Mouse (Mus musculus) liver, adult 2 months (tissue): ENCODE results near the gene Gm49661. TPM values are rescaled to one million over a fixed set of nuclear protein-coding genes. Genes with fewer than 3 reads are reported as not detected.

Experiments used
- DNase-seq: peaks from one replicate; pipeline ENCODE4 v3.0.0-alpha.2; 2011; ENCODE audit warnings: low read depth, low spot score; ENCODE audit errors: extremely low read depth
- H3K27ac ChIP-seq: fragments of 200-500 bp; replicated peaks from 2 replicates; pipeline ENCODE4 v1.5.1; 2012; ENCODE audit warnings: low read depth, mild to moderate bottlenecking, control low read depth, inconsistent platforms, low read length; ENCODE audit not compliant: insufficient read depth
- H3K27me3 ChIP-seq: fragments of 200-500 bp; 2 replicates; pipeline ENCODE4 v1.6.1; 2012; ENCODE audit warnings: mild to moderate bottlenecking, moderate library complexity, low read length, inconsistent platforms; ENCODE audit not compliant: control insufficient read depth, insufficient read depth
- H3K36me3 ChIP-seq: fragments of 200-500 bp; 2 replicates; pipeline ENCODE4 v1.6.1; 2012; ENCODE audit warnings: low read length, inconsistent platforms; ENCODE audit not compliant: control insufficient read depth, insufficient read depth
- H3K4me1 ChIP-seq: fragments of 200-500 bp; 2 replicates; pipeline ENCODE4 v1.6.1; 2011; ENCODE audit warnings: low read length; ENCODE audit not compliant: control insufficient read depth, insufficient read depth
- H3K4me3 ChIP-seq: fragments of 200-500 bp; 2 replicates; pipeline ENCODE4 v1.5.1; 2011; ENCODE audit warnings: low read depth, mild to moderate bottlenecking, control low read depth, low read length, moderate library complexity; ENCODE audit not compliant: insufficient read depth
- H3K79me2 ChIP-seq: fragments of 200-500 bp; 2 replicates; pipeline ENCODE4 v1.6.1; 2012; ENCODE audit warnings: inconsistent platforms, mild to moderate bottlenecking, low read length, moderate library complexity; ENCODE audit not compliant: control insufficient read depth, insufficient read depth
- H3K9ac ChIP-seq: fragments of 200-500 bp; 2 replicates; pipeline ENCODE4 v1.6.1; 2012; ENCODE audit warnings: low read depth, mild to moderate bottlenecking, control low read depth, inconsistent platforms, low read length
- CTCF ChIP-seq: fragments of 200-500 bp; IDR thresholded peaks from 2 replicates; pipeline ENCODE4 v1.5.1; 2011; ENCODE audit warnings: low read depth, low read length, control low read depth
- POLR2A ChIP-seq: fragments of 200-500 bp; IDR thresholded peaks from 2 replicates; pipeline ENCODE4 v1.6.1; 2011; ENCODE audit warnings: low read length, control low read depth; ENCODE audit not compliant: insufficient read depth; ENCODE audit errors: extremely low read depth
- WGBS: fragments of 180-500 bp; shearing (Covaris S2); methylation state at CpG from one replicate; pipeline ENCODE4 v1.1.7; 2018; 5-methylcytosine and 5-hydroxymethylcytosine counted together
- polyA plus RNA-seq: library from polyadenylated mRNA; depleted of rRNA; stranded (reverse); fragments of >200 nt; gene quantifications from 2 replicates; pipeline ENCODE4 v1.2.3, GENCODE M21; 2012
- total RNA-seq: library from RNA; depleted of rRNA; stranded (reverse); fragments of >200 nt; gene quantifications from 2 replicates; pipeline ENCODE4 v1.2.3, GENCODE M21; 2014

Gm49661 gene
- total and polyA plus RNA-seq, 2 experiments, result 1.0 TPM; not detected in 1

GRCm38 (mm10) chr8:84986379-84986945, 17.2 kb upstream of the Gm49661 start:
- Histone ChIP-seq H3K4me1 (peaks cover 16% of the 10 kb centered on the region; the same call in 1 of the 2 replicates), H3K9ac (peak overlapping the region; percentile 62), H3K4me3 (peak overlapping the region; percentile 53), H3K27ac (peak overlapping the region; percentile 50), H3K27me3 (no peaks in the 10 kb centered on the region), H3K79me2 (no peaks in the 10 kb centered on the region), H3K36me3 (no peaks in the 10 kb centered on the region)
- TF ChIP-seq CTCF (no peak), POLR2A (no peak)
- 47% methylated on average over 8 of the region's 8 CpGs for whole genome bisulfite sequencing
- no peak for DNase-seq

DNA sequence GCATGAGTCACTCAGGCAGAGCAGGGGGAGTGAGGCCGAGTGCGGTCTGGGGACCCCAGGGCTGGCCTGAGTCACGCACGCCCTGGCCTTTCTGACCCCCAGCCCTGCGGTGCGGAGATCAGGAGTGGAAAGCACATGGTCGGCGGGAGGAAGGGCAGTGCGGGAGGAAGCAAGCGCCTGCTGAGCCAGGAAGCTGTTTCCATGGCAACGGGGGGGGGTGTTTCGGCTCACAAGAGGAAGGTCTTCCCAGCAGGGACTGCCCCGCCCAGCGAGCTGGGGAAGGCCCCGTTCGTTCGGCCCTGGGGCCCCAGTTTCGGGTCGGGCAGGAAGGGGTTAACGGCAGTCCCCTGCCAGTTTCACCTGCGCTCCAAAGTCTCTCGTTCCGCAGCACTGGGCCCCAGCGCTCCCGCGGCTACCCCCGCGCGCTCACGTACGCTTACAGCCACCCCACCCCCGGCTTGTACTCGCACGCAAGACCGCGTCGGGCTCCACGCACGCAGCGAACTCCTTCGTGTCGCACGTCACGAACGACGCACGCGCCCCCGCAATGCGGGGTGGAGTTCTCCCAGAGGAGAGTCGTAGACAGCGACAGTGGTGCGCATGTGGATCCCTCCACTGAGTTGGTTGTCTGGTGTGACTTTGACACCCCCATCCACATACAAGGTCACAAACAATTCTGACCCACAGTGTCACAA, 16.6 kb upstream of the Gm49661 start:
- Histone ChIP-seq H3K27me3 (no peaks in the 10 kb centered on the region), H3K4me3 (peak overlapping the region; percentile 53), H3K79me2 (no peaks in the 10 kb centered on the region), H3K4me1 (peaks cover 20% of the 10 kb centered on the region), H3K27ac (peak overlapping the region; percentile 50), H3K36me3 (no peaks in the 10 kb centered on the region), H3K9ac (peak overlapping the region; percentile 62)
- TF ChIP-seq CTCF (no peak), POLR2A (peak; percentile 20; the same call in 1 of the 2 replicates)
- 2% methylated on average over 53 of the region's 53 CpGs for WGBS
- DNase-seq, result peak; percentile 73

DNA sequence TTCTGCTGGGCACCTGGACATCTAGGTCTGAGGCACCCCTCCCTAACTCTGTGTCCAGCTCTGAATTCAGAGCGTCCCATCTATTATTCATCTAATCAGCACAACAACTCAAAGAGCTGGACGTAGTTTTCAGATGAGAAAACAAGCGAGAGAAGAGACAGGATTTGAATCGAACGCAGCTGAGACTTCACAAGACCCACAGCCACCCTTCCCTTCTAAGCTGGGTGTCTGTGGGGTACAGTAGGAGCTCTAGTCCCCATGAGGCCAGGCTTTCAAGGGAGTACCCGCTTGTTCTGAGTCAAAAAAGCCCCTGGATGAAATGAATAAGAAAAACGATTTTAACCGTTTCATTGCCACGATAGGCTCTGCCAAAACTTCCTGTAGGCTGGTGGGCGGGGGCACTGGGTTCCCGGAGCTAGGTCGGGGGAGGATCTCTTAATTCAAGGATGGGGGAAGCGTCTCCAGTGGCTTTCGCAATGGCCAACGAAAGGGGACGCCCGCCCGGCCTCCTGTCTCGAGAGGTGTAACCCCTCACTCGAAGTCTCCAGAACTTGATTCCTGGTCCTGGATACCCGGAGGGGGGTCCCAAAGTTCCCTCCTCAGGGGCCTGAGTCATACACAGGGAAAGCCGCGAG, 15.9 kb upstream of the Gm49661 start:
- Histone ChIP-seq H3K4me3 (peak overlapping the region; percentile 53), H3K27me3 (no peaks in the 10 kb centered on the region), H3K27ac (peak overlapping the region; percentile 50), H3K4me1 (peaks cover 22% of the 10 kb centered on the region), H3K79me2 (no peaks in the 10 kb centered on the region), H3K36me3 (no peaks in the 10 kb centered on the region), H3K9ac (peak overlapping the region; percentile 62)
- 1% methylated on average over 23 of the region's 23 CpGs for WGBS
- TF ChIP-seq CTCF (no peak), POLR2A (no peak)
- DNase-seq, result no peak

GRCm38 (mm10) chr8:84984294-84985048, 15.2 kb upstream of the Gm49661 start:
- H3K27ac ChIP-seq, result peak overlapping the region; percentile 69
- H3K4me3 ChIP-seq, result no peak overlapping the region; the same call in 1 of the 2 replicates
- H3K9ac ChIP-seq, result no peak overlapping the region
- 1% methylated on average over 16 of the region's 16 CpGs for WGBS
- no peaks in the 10 kb centered on the region for H3K27me3 ChIP-seq
- H3K4me1 ChIP-seq, result peaks cover 22% of the 10 kb centered on the region
- H3K36me3 ChIP-seq, result no peaks in the 10 kb centered on the region
- TF ChIP-seq POLR2A (no peak), CTCF (no peak)
- no peaks in the 10 kb centered on the region for H3K79me2 ChIP-seq
- DNase-seq, result peak; percentile 47

DNA sequence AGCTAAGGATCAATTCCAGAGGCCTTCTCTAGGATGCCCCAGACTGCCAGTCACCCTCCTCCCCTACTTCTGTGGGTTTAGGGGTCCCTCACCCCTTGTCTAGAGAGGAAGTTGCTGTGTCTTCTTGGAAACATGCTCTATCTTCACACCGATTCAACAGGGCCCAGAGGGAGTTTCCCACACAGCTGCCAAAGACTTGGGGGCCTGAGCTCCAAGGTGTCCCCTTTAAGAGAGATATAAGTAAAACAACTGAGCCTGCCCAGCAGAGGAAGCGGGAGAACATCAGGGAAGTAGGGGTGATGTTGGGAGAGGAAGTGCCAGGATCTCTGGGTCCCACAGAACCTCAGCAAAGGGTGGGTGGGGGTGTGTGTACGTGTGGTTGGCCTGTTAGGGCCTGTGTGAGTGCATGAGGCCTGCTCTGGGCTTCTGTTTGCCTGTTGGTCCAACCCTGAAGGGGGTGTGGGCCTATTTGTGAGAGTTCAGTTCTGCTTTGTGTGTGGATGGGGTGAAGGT, 13.3 kb upstream of the Gm49661 start:
- no peaks in the 10 kb centered on the region for H3K36me3 ChIP-seq
- no peaks in the 10 kb centered on the region for H3K27me3 ChIP-seq
- no peak for TF ChIP-seq POLR2A
- TF ChIP-seq CTCF, result no peak
- DNase-seq, result no peak
- H3K9ac ChIP-seq, result no peak overlapping the region
- 63% methylated on average over 3 of the region's 3 CpGs for WGBS
- no peak overlapping the region for H3K27ac ChIP-seq
- H3K79me2 ChIP-seq, result peaks cover 8% of the 10 kb centered on the region; the same call in 1 of the 2 replicates
- no peak overlapping the region for H3K4me3 ChIP-seq
- H3K4me1 ChIP-seq, result peaks cover 18% of the 10 kb centered on the region
